Mouse (Mus musculus) intestine, embryonic 14.5 days (tissue): Measurements from ENCODE around the gene Ssbp2. TPM values are rescaled to one million over a fixed set of nuclear protein-coding genes. Genes with fewer than 3 reads are reported as not detected.

Experiments used
- ATAC-seq: fragments of 200-750 bp; cut with Nextera tagmentation; replicated peaks from 2 replicates; pipeline ENCODE4 v1.8.0; 2017; ENCODE audit warnings: low read depth, moderate number of reproducible peaks, moderate TSS enrichment, moderate library complexity; ENCODE audit not compliant: low FRiP score, low TSS enrichment
- DNase-seq: peaks from one replicate; pipeline ENCODE4 v3.0.0-alpha.2; 2018; ENCODE audit warnings: low spot score
- H3K27ac ChIP-seq: fragments of 300-500 bp; sonication (generic); 2 replicates; pipeline ENCODE4 v1.5.1; 2014; ENCODE audit warnings: low read depth, mild to moderate bottlenecking, control low read depth
- H3K27me3 ChIP-seq: fragments of 300-500 bp; sonication (generic); replicated peaks from 2 replicates; pipeline ENCODE4 v1.6.1; 2014; ENCODE audit warnings: low read length, control low read depth; ENCODE audit not compliant: control insufficient read depth, insufficient read depth
- H3K36me3 ChIP-seq: fragments of 300-500 bp; sonication (generic); 2 replicates; pipeline ENCODE4 v1.6.1; 2014; ENCODE audit warnings: low read length, control low read depth; ENCODE audit not compliant: control insufficient read depth, insufficient read depth
- H3K4me1 ChIP-seq: fragments of 300-500 bp; sonication (generic); replicated peaks from 2 replicates; pipeline ENCODE4 v1.6.1; 2014; ENCODE audit warnings: low read length, control low read depth, mixed read lengths; ENCODE audit not compliant: control insufficient read depth, insufficient read depth
- H3K4me2 ChIP-seq: fragments of 300-500 bp; sonication (generic); 2 replicates; pipeline ENCODE4 v1.6.1; 2014; ENCODE audit warnings: low read length
- H3K4me3 ChIP-seq: fragments of 300-500 bp; sonication (generic); 2 replicates; pipeline ENCODE4 v1.5.1; 2014; ENCODE audit warnings: low read depth, low read length, control low read depth, mixed read lengths
- H3K9ac ChIP-seq: fragments of 300-500 bp; sonication (generic); 2 replicates; pipeline ENCODE4 v1.6.1; 2014; ENCODE audit warnings: mild to moderate bottlenecking, low read length
- H3K9me3 ChIP-seq: fragments of 300-500 bp; sonication (generic); 2 replicates; pipeline ENCODE4 v1.6.1; 2016; ENCODE audit warnings: low read length, control low read depth; ENCODE audit not compliant: control insufficient read depth
- WGBS: fragments of 180-500 bp; shearing (Covaris S2); extraction: QIAGEN DNeasy Blood & Tissue Kit; methylation state at CpG from one replicate; pipeline ENCODE4 v1.1.7; 2014; 5-methylcytosine and 5-hydroxymethylcytosine counted together
- polyA plus RNA-seq: library from polyadenylated mRNA; unstranded; fragments of >200 nt; fragmentation: Nextera tagmentation; extraction: Ambion mirVana; gene quantifications from 2 replicates; pipeline ENCODE4 v1.2.1, GENCODE M21; 2014

Gene Ssbp2
- polyA plus RNA-seq, 1 experiment from 2014 or later, result 110 TPM

- peak; percentile 32 for DNase-seq
- no peak overlapping the region for H3K4me2 ChIP-seq
- H3K4me1 ChIP-seq, result no peaks in the 10 kb centered on the region
- WGBS, result 92% methylated on average over 3 of the region's 3 CpGs
- no peaks in the 10 kb centered on the region for H3K27me3 ChIP-seq
- no peaks in the 10 kb centered on the region for H3K9me3 ChIP-seq
- no peak overlapping the region for H3K4me3 ChIP-seq
- no peak for ATAC-seq
- H3K36me3 ChIP-seq, result 0 out of 2 replicates have a peak, but pooled peaks cover 4% of the 10 kb centered on the region
- H3K27ac ChIP-seq, result no peak overlapping the region
- no peak overlapping the region for H3K9ac ChIP-seq
Observed at GRCm38 (mm10) chr13:91616050-91616449, 156.0 kb downstream of the Ssbp2 start.

DNA sequence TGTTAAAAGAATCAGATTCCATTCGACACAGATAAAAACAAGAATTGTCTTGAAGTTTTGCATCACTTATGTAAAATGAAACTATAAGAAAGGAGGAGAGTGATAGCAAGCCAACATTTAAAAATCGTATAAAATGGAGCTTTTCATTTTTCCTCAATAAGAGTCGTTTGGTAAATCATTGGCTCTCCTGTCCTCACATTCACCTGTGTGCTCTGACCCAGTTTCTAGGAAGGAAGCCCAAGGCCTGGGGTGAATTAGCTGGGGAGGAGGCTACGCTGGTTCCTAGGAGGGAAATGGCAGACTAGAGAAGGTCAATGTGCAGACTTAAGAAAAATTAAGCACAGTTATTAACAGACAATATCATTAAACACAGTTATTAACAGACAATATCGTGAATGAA, 156.8 kb downstream of the Ssbp2 start:
- H3K9ac ChIP-seq, result no peak overlapping the region
- H3K4me1 ChIP-seq, result no peaks in the 10 kb centered on the region
- H3K27me3 ChIP-seq, result no peaks in the 10 kb centered on the region
- DNase-seq (no peak), ATAC-seq (no peak)
- H3K36me3 ChIP-seq, result 0 out of 2 replicates have a peak, but pooled peaks cover 4% of the 10 kb centered on the region
- H3K4me3 ChIP-seq, result no peak overlapping the region
- no peak overlapping the region for H3K27ac ChIP-seq
- 85% methylated on average over 5 of the region's 5 CpGs for WGBS
- no peak overlapping the region for H3K4me2 ChIP-seq
- H3K9me3 ChIP-seq, result no peaks in the 10 kb centered on the region

- H3K36me3 ChIP-seq, result 0 out of 2 replicates have a peak, but pooled peaks cover 4% of the 10 kb centered on the region
- ATAC-seq (no peak), DNase-seq (no peak)
- no peaks in the 10 kb centered on the region for H3K27me3 ChIP-seq
- WGBS, result 56% methylated on average over 1 of the region's 1 CpGs
- H3K4me1 ChIP-seq, result no peaks in the 10 kb centered on the region
- no peaks in the 10 kb centered on the region for H3K9me3 ChIP-seq
- H3K4me2 ChIP-seq, result no peak overlapping the region
- no peak overlapping the region for H3K9ac ChIP-seq
- no peak overlapping the region for H3K27ac ChIP-seq
- H3K4me3 ChIP-seq, result no peak overlapping the region
Observed at GRCm38 (mm10) chr13:91619431-91619830, 159.3 kb downstream of the Ssbp2 start.

- no peaks in the 10 kb centered on the region for H3K9me3 ChIP-seq
- H3K4me3 ChIP-seq, result no peak overlapping the region
- H3K4me1 ChIP-seq, result no peaks in the 10 kb centered on the region
- H3K27me3 ChIP-seq, result no peaks in the 10 kb centered on the region
- 0 out of 2 replicates have a peak, but pooled peaks cover 4% of the 10 kb centered on the region for H3K36me3 ChIP-seq
- WGBS, result 92% methylated on average over 3 of the region's 3 CpGs
- DNase-seq (no peak), ATAC-seq (no peak)
- no peak overlapping the region for H3K27ac ChIP-seq
- H3K9ac ChIP-seq, result no peak overlapping the region
- no peak overlapping the region for H3K4me2 ChIP-seq
Observed at GRCm38 (mm10) chr13:91620541-91620940, 160.5 kb downstream of the Ssbp2 start.

DNA sequence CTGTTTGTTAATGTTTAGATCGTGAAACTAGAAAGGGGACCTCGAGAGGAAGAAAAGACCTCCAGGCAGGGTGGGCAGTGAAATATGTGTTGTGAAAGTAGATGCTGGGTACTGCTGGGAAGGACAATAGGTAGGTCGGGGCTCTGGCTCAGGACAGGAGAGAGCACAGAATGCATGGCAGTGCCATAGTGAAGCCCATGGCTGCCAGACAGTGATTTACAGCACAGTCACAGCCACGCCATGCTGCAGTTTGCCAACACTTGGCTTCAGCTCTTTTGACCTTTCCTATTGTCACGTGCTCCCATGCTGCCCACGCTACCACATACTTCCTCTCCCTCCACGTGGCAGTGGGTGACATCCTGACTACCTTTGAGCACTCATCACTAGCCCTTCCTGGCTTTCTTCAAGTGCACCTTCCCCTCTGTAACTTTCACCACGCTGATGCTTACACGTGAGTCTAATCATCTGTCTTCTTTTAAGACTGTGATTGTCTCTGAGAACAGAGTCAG, 171.3 kb downstream of the Ssbp2 start:
- H3K4me3 ChIP-seq, result no peak overlapping the region
- 0 out of 2 replicates have a peak, but pooled peaks cover 6% of the 10 kb centered on the region for H3K4me1 ChIP-seq
- no peak overlapping the region for H3K4me2 ChIP-seq
- H3K9ac ChIP-seq, result no peak overlapping the region
- no peaks in the 10 kb centered on the region for H3K36me3 ChIP-seq
- no peaks in the 10 kb centered on the region for H3K27me3 ChIP-seq
- ATAC-seq, result no peak
- no peak overlapping the region for H3K27ac ChIP-seq
- no peaks in the 10 kb centered on the region for H3K9me3 ChIP-seq
- WGBS, result 49% methylated on average over 9 of the region's 9 CpGs
- DNase-seq, result no peak

GRCm38 (mm10) chr13:91634123-91634522, 174.0 kb downstream of the Ssbp2 start:
- no peak for DNase-seq
- no peak overlapping the region for H3K4me2 ChIP-seq
- no peak overlapping the region for H3K27ac ChIP-seq
- H3K9ac ChIP-seq, result no peak overlapping the region
- no peaks in the 10 kb centered on the region for H3K9me3 ChIP-seq
- H3K36me3 ChIP-seq, result no peaks in the 10 kb centered on the region
- H3K4me3 ChIP-seq, result no peak overlapping the region
- no peaks in the 10 kb centered on the region for H3K27me3 ChIP-seq
- no peak for ATAC-seq
- 0 out of 2 replicates have a peak, but pooled peaks cover 6% of the 10 kb centered on the region for H3K4me1 ChIP-seq
- 30% methylated on average over 7 of the region's 7 CpGs for WGBS

DNA sequence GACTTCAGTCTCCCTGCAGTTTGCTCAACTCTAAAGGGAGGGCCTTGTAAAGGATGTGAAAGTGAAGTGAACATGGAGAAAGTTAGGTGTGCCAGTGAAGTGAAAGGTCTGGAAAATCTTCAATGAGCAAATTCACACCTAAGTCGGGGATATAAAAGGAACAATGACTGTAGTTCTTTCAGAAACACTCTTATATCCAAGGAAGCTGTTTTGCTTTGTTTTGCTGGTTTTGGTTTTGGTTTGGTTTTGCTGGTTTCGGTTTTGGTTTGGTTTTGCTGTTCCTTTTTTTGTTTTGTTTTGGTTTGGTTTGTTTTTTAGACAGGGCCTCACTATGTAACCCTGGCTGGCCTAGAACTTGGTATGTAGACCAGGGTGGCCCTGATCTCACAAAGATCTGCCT, 175.9 kb downstream of the Ssbp2 start:
- 84% methylated on average over 2 of the region's 2 CpGs for WGBS
- no peak overlapping the region for H3K4me2 ChIP-seq
- no peak for DNase-seq
- no peak overlapping the region for H3K9ac ChIP-seq
- H3K27ac ChIP-seq, result no peak overlapping the region
- H3K9me3 ChIP-seq, result no peaks in the 10 kb centered on the region
- no peaks in the 10 kb centered on the region for H3K36me3 ChIP-seq
- 0 out of 2 replicates have a peak, but pooled peaks cover 6% of the 10 kb centered on the region for H3K4me1 ChIP-seq
- H3K27me3 ChIP-seq, result no peaks in the 10 kb centered on the region
- no peak for ATAC-seq
- no peak overlapping the region for H3K4me3 ChIP-seq

- ATAC-seq (peak; percentile 74; the same call in 1 of the 2 replicates), DNase-seq (peak; percentile 88)
- H3K4me2 ChIP-seq, result no peak overlapping the region
- no peak overlapping the region for H3K27ac ChIP-seq
- H3K27me3 ChIP-seq, result no peaks in the 10 kb centered on the region
- whole genome bisulfite sequencing, result 20% methylated on average over 5 of the region's 5 CpGs
- no peaks in the 10 kb centered on the region for H3K36me3 ChIP-seq
- no peak overlapping the region for H3K9ac ChIP-seq
- no peaks in the 10 kb centered on the region for H3K9me3 ChIP-seq
- H3K4me3 ChIP-seq, result no peak overlapping the region
- 0 out of 2 replicates have a peak, but pooled peaks cover 6% of the 10 kb centered on the region for H3K4me1 ChIP-seq
Observed at GRCm38 (mm10) chr13:91636814-91637213, 176.7 kb downstream of the Ssbp2 start.

DNA sequence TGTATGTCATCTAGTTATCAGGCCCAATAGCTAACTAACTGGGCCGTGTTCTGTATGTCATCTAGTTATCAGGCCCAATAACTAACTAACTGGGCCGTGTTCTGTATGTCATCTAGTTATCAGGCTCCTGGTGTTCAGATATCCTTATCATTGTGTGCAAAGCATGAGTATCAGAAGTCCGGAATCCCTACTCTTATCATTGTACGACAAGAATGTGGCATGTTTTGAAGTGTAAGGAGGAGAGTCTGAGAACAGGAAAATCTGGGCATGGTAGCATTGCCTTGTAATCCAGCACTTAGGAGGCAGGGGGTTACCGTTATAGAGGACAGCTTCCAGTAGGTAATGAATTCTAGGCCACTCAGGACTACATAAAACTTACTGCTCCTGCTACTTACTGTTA, 178.8 kb downstream of the Ssbp2 start:
- H3K36me3 ChIP-seq, result no peaks in the 10 kb centered on the region
- no peak for ATAC-seq
- WGBS, result 71% methylated on average over 5 of the region's 5 CpGs

More for the DNA sequence above, 178.8 kb downstream of the Ssbp2 start:
- H3K4me1 ChIP-seq, result 0 out of 2 replicates have a peak, but pooled peaks cover 2% of the 10 kb centered on the region
- H3K4me2 ChIP-seq, result no peak overlapping the region
- no peak for DNase-seq
- H3K9ac ChIP-seq, result no peak overlapping the region
- no peaks in the 10 kb centered on the region for H3K9me3 ChIP-seq
- no peak overlapping the region for H3K27ac ChIP-seq
- H3K4me3 ChIP-seq, result no peak overlapping the region
- no peaks in the 10 kb centered on the region for H3K27me3 ChIP-seq
